8 mouse cellular contexts compared by ENCODE assay signal in genomic region chr5:129007105-129007957, GRCm38 (mm10). TPM values are rescaled to one million over a fixed set of nuclear protein-coding genes. Genes with fewer than 3 reads are reported as not detected.
DNase-seq lines count a peak whose midpoint lies in the region; ATAC-seq and TF ChIP-seq lines count a peak whose summit lies in the region.

No protein-coding gene starts in this region.

- peaks cover 6% of the 10 kb centered on the region; the same call in 1 of the 2 replicates for H3K4me1 ChIP-seq in cortical plate, adult 2 months (ENCODE audit: control insufficient read depth, insufficient read depth, low read length)
- H3K4me1 ChIP-seq in limb, embryonic 12.5 days (replicated peaks): peaks cover 12% of the 10 kb centered on the region
- peaks cover 20% of the 10 kb centered on the region for H3K4me1 ChIP-seq in olfactory bulb, adult 2 months (ENCODE audit: control insufficient read depth, insufficient read depth, low read length)

- WGBS in limb, embryonic 12.5 days: 53% methylated on average over 14 of the region's 14 CpGs
- WGBS in olfactory bulb, adult 2 months: 59% methylated on average over 14 of the region's 14 CpGs

- H3K27ac ChIP-seq in cortical plate, adult 2 months (ENCODE audit: insufficient read depth, low read length): no peak overlapping the region
- H3K27ac ChIP-seq in limb, embryonic 12.5 days: no peak overlapping the region
- H3K27ac ChIP-seq in olfactory bulb, adult 2 months (ENCODE audit: insufficient read depth, low read depth, low read length): no peak overlapping the region

- H3K9me3 ChIP-seq in limb, embryonic 12.5 days: no peaks in the 10 kb centered on the region

- peak overlapping the region; percentile 81 for H3K9ac ChIP-seq in limb, embryonic 12.5 days (replicated peaks)

- peaks cover 9% of the 10 kb centered on the region for H3K36me3 ChIP-seq in limb, embryonic 12.5 days

- H3K4me2 ChIP-seq in limb, embryonic 12.5 days: peak overlapping the region; percentile 88

- no peak for ATAC-seq in limb, embryonic 12.5 days (ENCODE audit: insufficient number of reproducible peaks, insufficient read depth, low FRiP score, low TSS enrichment, low read depth)

- DNase-seq in heart, adult 11 months: peak; percentile 96
- DNase-seq in heart, postnatal 25 days (ENCODE audit: low spot score): no peak
- peak; percentile 23 to 27 for DNase-seq in heart, postnatal 10 days
- no peak for DNase-seq in ovary, adult 18-20 months (ENCODE audit: low spot score)
- DNase-seq in ovary, postnatal 36 days (ENCODE audit: low spot score): no peak

- TF ChIP-seq POLR2A in cortical plate, adult 2 months (IDR thresholded peaks at IDR 0.05; ENCODE audit: extremely low read depth, insufficient read depth, low read length): no peak
- TF ChIP-seq POLR2A in olfactory bulb, adult 2 months (IDR thresholded peaks at IDR 0.05; ENCODE audit: insufficient read depth, low read depth, low read length): no peak

- TF ChIP-seq CTCF in cortical plate, adult 2 months (IDR thresholded peaks at IDR 0.05; ENCODE audit: extremely low read depth, insufficient read depth, low read length): no peak
- no peak for TF ChIP-seq CTCF in olfactory bulb, adult 2 months (IDR thresholded peaks at IDR 0.05; ENCODE audit: insufficient read depth, low read depth, low read length)

- intact Hi-C loops in heart, postnatal 25 days (cut with DNase I): no loop called here
- intact Hi-C loops in heart, postnatal 10 days (cut with DNase I): no loop called here

- no peaks in the 10 kb centered on the region for H3K27me3 ChIP-seq in limb, embryonic 12.5 days

- H3K4me3 ChIP-seq in cortical plate, adult 2 months (ENCODE audit: insufficient read depth, low read length): peak overlapping the region; percentile 86
- peak overlapping the region; percentile 78 for H3K4me3 ChIP-seq in limb, embryonic 12.5 days (replicated peaks)
- H3K4me3 ChIP-seq in olfactory bulb, adult 2 months (ENCODE audit: insufficient read depth, low read depth, low read length): peak overlapping the region; percentile 87

RNA-seq across cellular contexts. Expression of gene Stx2, which starts 1.0 kb away (rescaled TPM):
- total RNA-seq in heart, postnatal 25 days (2021): 10 to 100 TPM; 12.6 to 14.2 TPM
- 44.0 and 50.3 TPM in 2 replicates for polyA plus RNA-seq in cortical plate, adult 2 months (2012; rRNA removed)
- total RNA-seq in heart, postnatal 10 days (2021): 10 to 100 TPM; 20.0 to 23.2 TPM
- polyA plus RNA-seq in limb, embryonic 12.5 days (2016; fragmentation: Nextera tagmentation; extraction: Ambion mirVana): 31.5 and 31.6 TPM in 2 replicates
- not detected in 2 replicates for polyA plus RNA-seq in olfactory bulb, adult 2 months (2012; ENCODE audit: insufficient read depth, insufficient read length, low replicate concordance, missing spikeins)

RNA-seq across cellular contexts. Expression of gene Ran, which starts 12.5 kb away (rescaled TPM):
- total RNA-seq in heart, postnatal 25 days (2021): 100 to 1,000 TPM in 1 of 2 experiments, 10 to 100 TPM in 1; 94.6 to 110 TPM
- 127 and 133 TPM in 2 replicates for polyA plus RNA-seq in cortical plate, adult 2 months (2012; rRNA removed)
- 100 to 1,000 TPM; 121 TPM for total RNA-seq in heart, postnatal 10 days (2021)
- polyA plus RNA-seq in limb, embryonic 12.5 days (2016; fragmentation: Nextera tagmentation; extraction: Ambion mirVana): 689 and 751 TPM in 2 replicates
- polyA plus RNA-seq in olfactory bulb, adult 2 months (2012; ENCODE audit: insufficient read depth, insufficient read length, low replicate concordance, missing spikeins): not detected in 2 replicates

RNA-seq across cellular contexts. Expression of gene Rimbp2, which starts 54.0 kb away (rescaled TPM):
- total RNA-seq in heart, postnatal 25 days (2021): under 1 TPM in 1 of 2 experiments, not detected in 1; 0.20 TPM
- 116 and 119 TPM in 2 replicates for polyA plus RNA-seq in cortical plate, adult 2 months (2012; rRNA removed)
- under 1 TPM in 1 of 2 experiments, not detected in 1; 0.07 TPM for total RNA-seq in heart, postnatal 10 days (2021)
- 0.09 and 0.15 TPM in 2 replicates for polyA plus RNA-seq in limb, embryonic 12.5 days (2016; fragmentation: Nextera tagmentation; extraction: Ambion mirVana)
- polyA plus RNA-seq in olfactory bulb, adult 2 months (2012; ENCODE audit: insufficient read depth, insufficient read length, low replicate concordance, missing spikeins): not detected in 2 replicates

Comparison
In these comparisons a context has a peak if more than half of its experiments do, and no peak if none do; other contexts are left out.
1. DNase-seq: peak in heart, adult 11 months (single experiment) and heart, postnatal 10 days (2 of 2); none in heart, postnatal 25 days (single experiment), ovary, adult 18-20 months (single experiment) and ovary, postnatal 36 days (single experiment).
2. RNA of gene Ran, which starts 12.5 kb away (polyA plus RNA-seq): 689 to 751 TPM in limb, embryonic 12.5 days and 127 to 133 TPM in cortical plate, adult 2 months; not detected in olfactory bulb, adult 2 months; every median in the first group is over 100 times any median in the second.
3. RNA of gene Rimbp2, which starts 54.0 kb away (polyA plus RNA-seq): not detected in olfactory bulb, adult 2 months and 116 to 119 TPM in cortical plate, adult 2 months; 0.09 to 0.15 TPM in limb, embryonic 12.5 days; every median in the first group is over 10 times any median in the second.
4. Peak in every context shown above with its lines, with median percentiles within 50 percentile points of each other: H3K4me3 ChIP-seq.